Mouse (Mus musculus) urinary bladder, postnatal 14 days (tissue): Measurements from ENCODE around the gene Mdm2.

Experiments used
- DNase-seq: peaks from one replicate; pipeline ENCODE4 v3.0.0; 2021; ENCODE audit warnings: low spot score

The Mdm2 gene

GRCm38 (mm10) chr10:117668546-117669300, 41.8 kb downstream of the Mdm2 start:
- no peak for DNase-seq

- no peak for DNase-seq
These were observed 42.7 kb downstream of the Mdm2 start for GRCm38 (mm10) chr10:117667663-117668507.

- DNase-seq, result no peak
These were observed 43.5 kb downstream of the Mdm2 start for GRCm38 (mm10) chr10:117666947-117667630.

- DNase-seq, result no peak
These were observed 44.2 kb downstream of the Mdm2 start for GRCm38 (mm10) chr10:117666361-117666760.

GRCm38 (mm10) chr10:117665376-117666275, 44.9 kb downstream of the Mdm2 start:
- no peak for DNase-seq

GRCm38 (mm10) chr10:117664926-117665209, 45.7 kb downstream of the Mdm2 start:
- DNase-seq, result no peak

- DNase-seq, result no peak
These were observed 46.2 kb downstream of the Mdm2 start for GRCm38 (mm10) chr10:117664208-117664925.

GRCm38 (mm10) chr10:117663865-117664200, 46.7 kb downstream of the Mdm2 start:
- DNase-seq, result peak; percentile 78

GRCm38 (mm10) chr10:117663056-117663864, 47.3 kb downstream of the Mdm2 start:
- DNase-seq, result peak; percentile 81

GRCm38 (mm10) chr10:117662316-117663055, 48.1 kb downstream of the Mdm2 start:
- peak; percentile 54 for DNase-seq

GRCm38 (mm10) chr10:117659819-117660218, 50.7 kb downstream of the Mdm2 start:
- DNase-seq, result no peak

GRCm38 (mm10) chr10:117659430-117659813, 51.1 kb downstream of the Mdm2 start:
- no peak for DNase-seq

- no peak for DNase-seq
These were observed 51.8 kb downstream of the Mdm2 start for GRCm38 (mm10) chr10:117658522-117659429.

- DNase-seq, result no peak
These were observed 52.8 kb downstream of the Mdm2 start for GRCm38 (mm10) chr10:117657659-117658306.

GRCm38 (mm10) chr10:117656985-117657658, 53.4 kb downstream of the Mdm2 start:
- DNase-seq, result no peak

- no peak for DNase-seq
These were observed 53.9 kb downstream of the Mdm2 start for GRCm38 (mm10) chr10:117656662-117656962.

- DNase-seq, result no peak
These were observed 54.5 kb downstream of the Mdm2 start for GRCm38 (mm10) chr10:117655908-117656661.
